Mouse (Mus musculus) large intestine, adult 2 months (tissue): Measurements from ENCODE around the gene Tnpo1. TPM values are rescaled to one million over a fixed set of nuclear protein-coding genes. Genes with fewer than 3 reads are reported as not detected.
A peak's percentile ranks its signal among the peaks of the same experiment; 100 is the strongest.

ENCODE experiments used
- DNase-seq: peaks from one replicate; pipeline ENCODE4 v3.0.0-alpha.2; 2012; ENCODE audit warnings: low read depth, low spot score
- WGBS: fragments of 180-500 bp; shearing (Covaris S2); methylation state at CpG from one replicate; pipeline ENCODE4 v1.1.7; 2018; 5-methylcytosine and 5-hydroxymethylcytosine counted together
- polyA plus RNA-seq: library from polyadenylated mRNA; depleted of rRNA; stranded (reverse); fragments of >200 nt; gene quantifications from 2 replicates; pipeline ENCODE4 v1.2.3, GENCODE M21; 2012

Tnpo1 gene
- polyA plus RNA-seq, 1 experiment, result 13.6 TPM

- WGBS, result 66% methylated on average over 4 of the region's 4 CpGs
- DNase-seq, result no peak
Observed at GRCm38 (mm10) chr13:98896013-98896412, 30.2 kb downstream of the Tnpo1 start.

DNA sequence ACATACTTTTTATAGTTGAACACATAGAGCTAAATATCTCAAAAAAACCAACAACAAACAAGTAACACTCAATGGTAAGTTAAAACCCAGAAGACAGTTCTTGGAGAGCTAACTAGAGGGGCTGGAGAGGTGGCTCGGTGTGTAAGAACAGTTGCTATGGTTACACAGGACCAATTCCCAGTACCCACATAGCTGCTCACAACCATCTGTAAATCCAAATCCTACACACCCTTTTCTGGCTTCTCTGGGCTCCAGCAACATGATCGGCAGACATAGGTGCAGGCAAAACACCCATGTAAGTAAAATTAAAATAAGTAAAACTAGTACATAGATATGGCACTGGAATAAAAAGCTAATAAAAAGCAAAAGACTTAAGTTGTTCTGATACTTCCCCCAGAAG is 31.3 kb downstream of the Tnpo1 start:
- no peak for DNase-seq
- WGBS, result 68% methylated on average over 2 of the region's 2 CpGs

DNA sequence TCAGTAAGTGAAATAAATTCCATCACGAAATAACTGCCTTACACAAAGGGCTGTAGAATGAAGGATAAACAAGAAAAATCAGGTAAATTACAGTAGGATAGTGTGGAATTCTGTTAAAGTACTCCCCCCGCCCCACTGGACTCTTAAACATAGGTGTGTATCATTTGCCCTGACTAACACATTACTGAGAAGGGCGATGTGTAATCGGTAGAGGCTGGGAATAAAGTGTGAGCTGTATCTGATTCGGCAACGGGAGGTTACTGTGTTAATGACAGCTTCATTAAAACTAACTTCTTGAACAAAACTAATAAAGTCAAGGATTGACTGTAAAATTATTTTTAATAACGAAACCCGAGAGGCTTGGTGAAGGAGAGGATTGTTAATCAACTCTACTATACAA is 34.7 kb downstream of the Tnpo1 start:
- DNase-seq, result no peak
- 10% methylated on average over 8 of the region's 8 CpGs for WGBS

DNA sequence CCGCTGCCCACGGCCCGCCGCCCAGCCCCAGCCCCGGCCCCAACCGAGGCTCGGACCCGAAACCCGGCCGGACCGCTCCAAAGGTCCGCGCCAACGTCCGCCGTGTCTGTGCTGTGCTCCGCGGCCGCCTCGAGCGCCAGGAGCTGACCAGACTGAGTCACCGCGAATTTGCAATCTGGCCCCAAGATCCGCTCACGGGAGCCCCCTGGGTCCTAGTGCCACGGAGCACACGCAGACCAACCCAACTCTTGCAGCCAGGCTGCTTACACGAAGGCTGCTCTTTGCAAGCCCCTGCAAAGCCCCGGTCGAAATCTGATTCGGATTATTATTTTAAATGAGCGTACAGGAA is 35.3 kb downstream of the Tnpo1 start:
- under 1% methylated on average over 32 of the region's 32 CpGs for WGBS
- DNase-seq, result peak; percentile 70

- under 1% methylated on average over 70 of the region's 71 CpGs for WGBS
- no peak for DNase-seq
Observed at GRCm38 (mm10) chr13:98890137-98890870, 35.9 kb downstream of the Tnpo1 start.

- 81% methylated on average over 11 of the region's 12 CpGs for WGBS
- DNase-seq, result no peak
Observed at GRCm38 (mm10) chr13:98889211-98889610, 37.0 kb downstream of the Tnpo1 start.

DNA sequence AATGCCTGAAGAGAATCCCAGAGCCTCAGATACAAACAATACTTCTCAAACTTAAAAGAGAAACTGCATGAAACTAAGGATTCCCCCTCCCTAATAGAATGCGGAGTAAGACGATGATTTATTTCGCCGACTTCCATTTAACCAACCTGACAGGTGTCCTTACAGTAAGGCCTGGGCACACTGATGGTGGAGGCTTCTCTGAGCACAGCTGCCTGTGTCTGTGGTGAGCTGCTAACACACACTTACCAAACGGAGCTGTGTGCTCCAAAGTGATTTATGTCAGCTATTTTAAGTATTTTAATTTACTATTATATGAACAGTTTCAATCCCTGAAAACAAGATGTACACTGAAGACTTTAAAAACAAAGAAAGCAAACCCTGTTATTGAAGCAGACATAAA is 42.4 kb downstream of the Tnpo1 start:
- WGBS, result 87% methylated on average over 5 of the region's 5 CpGs
- DNase-seq, result no peak

GRCm38 (mm10) chr13:98881991-98882390 is 44.2 kb downstream of the Tnpo1 start:
- no peak for DNase-seq
- 83% methylated on average over 1 of the region's 1 CpGs for WGBS

- 25% methylated on average over 2 of the region's 2 CpGs for WGBS
- no peak for DNase-seq
Observed at GRCm38 (mm10) chr13:98880336-98880735, 45.8 kb downstream of the Tnpo1 start.

DNA sequence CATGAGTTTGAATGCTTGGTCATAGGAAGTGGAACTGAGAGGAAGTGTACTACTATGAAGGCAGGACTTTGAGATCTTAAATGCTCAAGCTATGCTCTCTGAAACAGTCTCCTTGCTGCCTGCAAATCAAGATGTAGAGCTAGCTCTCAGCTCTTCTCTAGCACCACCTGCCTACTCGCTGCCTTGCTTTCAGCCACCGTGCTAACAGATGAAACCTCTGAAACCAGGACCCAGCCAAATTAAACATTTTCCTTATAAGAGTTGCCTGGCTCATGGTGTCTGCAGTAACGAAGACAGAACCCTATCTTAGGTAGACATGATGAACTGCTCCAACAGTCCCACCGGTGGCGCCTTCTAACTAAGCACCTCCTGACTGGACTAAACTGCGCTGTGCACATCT is 46.8 kb downstream of the Tnpo1 start:
- 89% methylated on average over 6 of the region's 6 CpGs for WGBS
- DNase-seq, result no peak

GRCm38 (mm10) chr13:98877165-98877564 is 49.0 kb downstream of the Tnpo1 start:
- WGBS, result 90% methylated on average over 2 of the region's 2 CpGs
- no peak for DNase-seq

- DNase-seq, result no peak
- 78% methylated on average over 3 of the region's 3 CpGs for WGBS
Observed at GRCm38 (mm10) chr13:98874727-98875126, 51.5 kb downstream of the Tnpo1 start.

DNA sequence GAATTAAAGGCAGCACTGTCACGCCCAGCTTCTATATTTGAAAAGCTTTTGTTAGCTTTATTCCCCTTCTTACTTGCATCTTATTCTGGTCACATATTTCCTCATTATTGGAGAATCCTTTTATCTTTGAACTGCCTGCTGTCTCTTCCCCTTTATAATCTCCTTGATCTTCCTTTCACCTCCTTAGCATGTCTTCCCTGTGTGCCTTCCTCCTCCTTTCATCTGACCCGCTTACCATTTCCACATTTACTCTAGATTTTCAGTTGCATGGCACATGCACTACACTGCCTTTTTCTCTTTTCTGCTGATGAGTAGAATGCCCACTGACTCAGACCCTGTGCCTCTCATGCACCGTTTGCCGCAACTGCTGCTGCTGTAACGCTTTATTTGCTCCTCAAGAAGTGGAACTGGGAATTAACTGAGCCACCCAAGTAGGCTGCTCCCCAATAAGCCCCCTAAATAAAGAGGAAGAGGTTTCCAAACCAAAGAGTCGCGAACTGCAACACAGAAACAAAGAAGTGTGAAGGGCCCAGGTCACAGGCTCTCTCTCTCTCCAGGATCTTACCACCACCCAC is 53.8 kb downstream of the Tnpo1 start:
- WGBS, result 85% methylated on average over 7 of the region's 7 CpGs
- no peak for DNase-seq

DNA sequence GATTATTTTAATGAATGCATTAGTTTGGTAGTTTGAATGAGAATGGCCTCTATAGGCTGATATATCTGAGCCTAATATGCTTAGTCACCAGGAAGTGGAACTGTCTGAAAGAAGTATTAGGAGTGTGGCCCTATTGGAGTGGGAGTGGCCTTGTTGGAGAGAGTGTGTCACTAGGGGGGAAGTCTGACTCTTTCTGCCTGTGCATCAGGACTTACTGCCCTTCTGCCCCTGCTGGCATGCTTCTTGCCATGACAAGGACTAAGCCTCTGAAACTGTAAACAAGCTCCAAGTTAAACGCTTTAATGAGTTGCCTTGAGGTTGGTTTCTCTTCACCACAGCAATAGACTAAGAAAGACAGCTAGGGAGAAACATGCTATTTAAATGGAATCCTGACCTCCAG is 54.9 kb downstream of the Tnpo1 start:
- DNase-seq, result no peak
- 36% methylated on average over 1 of the region's 1 CpGs for WGBS

DNA sequence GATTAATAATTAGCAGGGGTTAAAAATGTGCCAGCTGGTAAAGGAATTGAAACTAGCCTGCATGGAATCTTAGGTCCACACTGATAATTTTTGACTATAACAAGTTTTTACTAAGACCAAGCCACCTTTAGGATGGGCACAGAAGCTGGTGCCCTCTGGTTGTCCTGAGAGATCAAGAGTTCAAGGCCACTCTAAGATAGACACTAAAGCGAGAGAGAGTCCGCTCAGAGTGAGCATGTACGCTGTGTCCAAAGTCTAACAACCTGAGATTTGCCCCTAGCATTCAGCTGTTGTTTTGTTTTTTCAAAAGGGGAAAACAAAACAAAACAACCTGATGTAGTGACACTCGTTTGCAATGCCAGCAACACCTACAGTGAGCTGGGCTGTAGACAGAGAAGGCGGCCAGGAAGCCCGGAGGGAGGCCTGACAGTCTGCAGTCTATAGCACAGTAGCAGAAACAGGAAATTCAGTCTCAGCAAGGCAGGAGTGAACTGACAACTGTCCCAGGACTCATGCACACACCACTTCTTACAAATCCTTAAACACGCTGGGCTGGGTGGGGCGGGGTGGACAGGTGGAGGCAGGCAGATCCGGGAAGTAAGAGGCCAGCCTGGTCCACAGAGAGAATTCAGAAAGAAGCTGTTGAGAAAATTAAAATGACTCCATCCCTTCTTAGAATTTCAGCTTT is 57.8 kb downstream of the Tnpo1 start:
- no peak for DNase-seq
- WGBS, result 75% methylated on average over 9 of the region's 9 CpGs

GRCm38 (mm10) chr13:98867810-98868209 is 58.4 kb downstream of the Tnpo1 start:
- DNase-seq, result no peak
- 13% methylated on average over 2 of the region's 2 CpGs for WGBS

DNA sequence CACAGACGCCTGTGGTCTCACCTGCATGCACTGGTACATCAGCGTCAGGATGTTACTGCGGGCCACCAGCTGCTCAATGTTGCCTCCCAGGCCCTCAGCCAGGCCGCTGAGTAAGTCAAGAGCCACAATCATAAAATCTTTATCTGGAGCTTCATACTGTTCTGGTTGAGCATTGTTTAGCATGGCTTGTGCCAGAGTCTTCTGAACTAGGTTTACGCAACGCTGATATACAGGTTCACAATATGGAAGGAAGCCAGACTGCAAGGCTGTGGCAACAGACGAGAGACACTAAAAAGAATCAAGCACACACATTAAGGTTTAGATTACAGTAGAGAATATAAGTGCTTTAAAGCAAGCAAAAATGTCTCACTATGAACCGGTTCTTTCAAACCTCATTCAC is 70.9 kb downstream of the Tnpo1 start:
- DNase-seq, result no peak
- WGBS, result 47% methylated on average over 8 of the region's 8 CpGs

- 71% methylated on average over 1 of the region's 1 CpGs for WGBS
- DNase-seq, result no peak
Observed at GRCm38 (mm10) chr13:98845794-98846193, 80.4 kb downstream of the Tnpo1 start.

DNA sequence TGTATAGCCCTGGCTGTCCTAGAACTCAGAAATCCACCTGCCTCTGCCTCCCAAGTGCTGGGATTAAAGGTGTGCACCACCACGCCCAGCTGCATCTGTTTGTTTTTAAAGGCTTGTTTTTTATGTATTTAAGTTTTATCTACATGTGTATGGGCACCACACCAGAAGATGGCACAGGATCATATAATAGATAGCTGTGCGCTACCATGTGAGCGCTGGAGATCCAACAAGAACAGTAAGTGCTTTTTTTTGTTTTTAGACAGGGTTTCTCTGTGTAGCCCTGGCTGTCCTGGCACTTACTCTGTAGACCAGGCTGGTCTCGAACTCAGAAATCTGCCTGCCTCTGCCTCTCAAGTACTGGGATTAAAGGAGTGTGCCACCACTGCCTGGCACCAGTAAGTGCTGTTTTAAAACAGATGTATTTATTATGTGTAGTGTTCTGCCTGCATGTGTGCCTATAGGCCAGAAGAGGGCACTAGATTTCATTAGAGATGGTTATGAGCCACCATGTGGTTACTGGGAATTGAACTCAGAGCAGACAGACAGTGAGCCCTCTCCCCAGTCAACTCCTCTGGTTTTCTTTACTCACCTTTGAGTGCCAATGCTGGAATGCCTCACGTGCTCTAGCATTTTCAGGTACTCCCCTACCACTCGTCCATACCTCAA is 89.6 kb downstream of the Tnpo1 start:
- WGBS, result 97% methylated on average over 6 of the region's 6 CpGs
- DNase-seq, result no peak

DNA sequence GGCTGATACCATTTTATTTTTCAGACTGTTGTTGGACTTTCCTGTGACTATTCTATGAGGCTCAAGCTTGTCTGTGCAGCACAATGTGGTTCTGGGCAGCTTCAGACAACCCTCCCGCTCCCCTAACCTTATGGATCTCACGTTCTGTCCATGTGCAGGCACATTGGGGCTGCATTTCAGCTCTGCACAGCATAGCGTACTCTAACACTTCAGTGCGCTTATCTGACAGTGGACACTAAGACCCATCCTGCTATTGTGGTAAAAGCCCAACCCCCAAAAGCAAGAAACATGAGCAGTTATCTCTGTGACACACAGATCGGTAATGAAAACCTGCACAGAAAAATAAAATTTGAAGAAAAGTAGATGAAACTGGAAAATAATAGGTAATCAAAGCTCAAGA is 90.4 kb downstream of the Tnpo1 start:
- 91% methylated on average over 5 of the region's 5 CpGs for WGBS
- DNase-seq, result no peak

DNA sequence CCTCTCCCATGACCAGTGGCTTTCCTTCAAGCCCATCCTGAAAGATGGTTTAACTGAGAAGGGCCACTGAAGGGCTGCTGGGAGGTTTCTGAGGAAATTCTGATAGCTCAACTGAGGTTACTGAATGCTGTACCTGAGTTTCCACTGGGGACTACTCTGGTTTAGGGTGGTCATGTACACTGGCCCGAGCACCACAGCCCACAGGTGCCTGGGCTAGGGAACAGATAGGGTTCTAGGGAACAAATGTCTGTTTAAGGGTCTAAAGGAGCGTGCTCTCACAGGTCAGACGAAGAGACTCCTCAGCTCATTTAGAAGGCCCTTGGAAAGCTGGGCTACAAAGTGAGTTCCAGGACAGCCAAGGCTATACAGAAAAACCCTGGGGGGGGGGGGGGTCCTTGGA is 91.5 kb downstream of the Tnpo1 start:
- DNase-seq, result no peak
- WGBS, result 82% methylated on average over 3 of the region's 3 CpGs
